ENCODE assay signal across 25 mouse cellular contexts in genomic region chr13:16165204-16165894, GRCm38 (mm10).
DNase-seq lines count a peak whose midpoint lies in the region; ATAC-seq and TF ChIP-seq lines count a peak whose summit lies in the region.
"Had no signal": no experiment of that assay in that cellular context is flagged by ENCODE, and none has a peak within 500 bp of the region (broad histone marks: within the 10 kb centered on the region; RNA-seq: fewer than 3 reads in every experiment).

No protein-coding gene starts in this region.

- DNase-seq in hindbrain, embryonic 11.5 days (ENCODE audit: low spot score) = no peak
- DNase-seq in midbrain, postnatal 0 days (ENCODE audit: low spot score) = peak; percentile 34
- no peak for DNase-seq in midbrain, embryonic 10.5 days (ENCODE audit: low spot score)
- no peak for DNase-seq in ovary, postnatal 14 days (ENCODE audit: low spot score)
- no peak for DNase-seq in embryo, embryonic 10 days (ENCODE audit: low spot score)
- DNase-seq: adrenal gland, adult 2 months; adrenal gland, postnatal 14 days; cerebellum, adult 11-12 months; cerebellum, adult 8-10 months; cerebellum, postnatal 10 days; cerebellum, postnatal 36 days; gastrocnemius, adult 2 months; gastrocnemius, postnatal 14 days; heart, adult 11 months; heart, postnatal 10 days; heart, postnatal 36 days had no signal

- 67% methylated on average over 5 of the region's 5 CpGs for WGBS in hindbrain, embryonic 15.5 days
- 79% methylated on average over 5 of the region's 5 CpGs for WGBS in hindbrain, embryonic 11.5 days
- WGBS in midbrain, postnatal 0 days = 77% methylated on average over 5 of the region's 5 CpGs
- 87% methylated on average over 5 of the region's 5 CpGs for WGBS in midbrain, embryonic 10.5 days
- WGBS in hindbrain, embryonic 16.5 days = 74% methylated on average over 5 of the region's 5 CpGs
- WGBS in neural tube, embryonic 14.5 days = 72% methylated on average over 5 of the region's 5 CpGs

- H3K9ac ChIP-seq in hindbrain, embryonic 15.5 days = no peak overlapping the region
- no peak overlapping the region for H3K9ac ChIP-seq in hindbrain, embryonic 11.5 days (ENCODE audit: low read depth, low read length)
- no peak overlapping the region for H3K9ac ChIP-seq in midbrain, postnatal 0 days (replicated peaks; ENCODE audit: low read length, poor library complexity, severe bottlenecking)
- no peak overlapping the region for H3K9ac ChIP-seq in hindbrain, embryonic 16.5 days (ENCODE audit: low read depth, low read length)
- H3K9ac ChIP-seq in neural tube, embryonic 14.5 days (replicated peaks; ENCODE audit: low read depth, low read length) = no peak overlapping the region
- H3K9ac ChIP-seq: forebrain, embryonic 13.5 days; heart, embryonic 12.5 days; heart, embryonic 15.5 days had no signal

- H3K9me3 ChIP-seq in hindbrain, embryonic 15.5 days = no peaks in the 10 kb centered on the region
- no peaks in the 10 kb centered on the region for H3K9me3 ChIP-seq in hindbrain, embryonic 11.5 days (ENCODE audit: control insufficient read depth, low read length)
- no peaks in the 10 kb centered on the region for H3K9me3 ChIP-seq in midbrain, postnatal 0 days (ENCODE audit: low read length)
- H3K9me3 ChIP-seq in midbrain, embryonic 10.5 days (replicated peaks) = no peaks in the 10 kb centered on the region
- no peaks in the 10 kb centered on the region for H3K9me3 ChIP-seq in hindbrain, embryonic 16.5 days (ENCODE audit: control insufficient read depth, low read length)
- no peaks in the 10 kb centered on the region for H3K9me3 ChIP-seq in neural tube, embryonic 14.5 days (ENCODE audit: control insufficient read depth, low read length)
- H3K9me3 ChIP-seq: forebrain, embryonic 10.5 days; forebrain, embryonic 13.5 days; heart, embryonic 12.5 days; heart, embryonic 15.5 days had no signal

- H3K27me3 ChIP-seq in hindbrain, embryonic 15.5 days = no peaks in the 10 kb centered on the region
- no peaks in the 10 kb centered on the region for H3K27me3 ChIP-seq in hindbrain, embryonic 11.5 days (ENCODE audit: control insufficient read depth, insufficient read depth, low read length)
- H3K27me3 ChIP-seq in midbrain, postnatal 0 days (ENCODE audit: insufficient read depth, low read length) = no peaks in the 10 kb centered on the region
- H3K27me3 ChIP-seq in midbrain, embryonic 10.5 days (ENCODE audit: low read depth, poor library complexity, severe bottlenecking) = no peaks in the 10 kb centered on the region
- no peaks in the 10 kb centered on the region for H3K27me3 ChIP-seq in hindbrain, embryonic 16.5 days (replicated peaks; ENCODE audit: control insufficient read depth, insufficient read depth, low read length)
- no peaks in the 10 kb centered on the region for H3K27me3 ChIP-seq in neural tube, embryonic 14.5 days (ENCODE audit: control insufficient read depth, insufficient read depth, low read length)
- H3K27me3 ChIP-seq: forebrain, embryonic 13.5 days; heart, embryonic 12.5 days; heart, embryonic 15.5 days had no signal

- ATAC-seq in hindbrain, embryonic 15.5 days (ENCODE audit: low FRiP score, low read depth) = peak; percentile 71; the same call in 1 of the 2 replicates
- ATAC-seq in hindbrain, embryonic 11.5 days (ENCODE audit: low FRiP score) = no peak
- ATAC-seq in midbrain, postnatal 0 days (ENCODE audit: low FRiP score) = no peak
- ATAC-seq in hindbrain, embryonic 16.5 days = peak; percentile 60
- peak; percentile 56 for ATAC-seq in neural tube, embryonic 14.5 days (ENCODE audit: low read depth)
- ATAC-seq: CD4-positive, CD25-positive, alpha-beta regulatory T cell, adult 4 months; forebrain, embryonic 13.5 days; forebrain, embryonic 16.5 days had no signal

- H3K4me3 ChIP-seq in hindbrain, embryonic 15.5 days = no peak overlapping the region
- H3K4me3 ChIP-seq in hindbrain, embryonic 11.5 days (ENCODE audit: low read depth, low read length) = no peak overlapping the region
- H3K4me3 ChIP-seq in midbrain, postnatal 0 days (ENCODE audit: low read depth, low read length) = no peak overlapping the region
- H3K4me3 ChIP-seq in midbrain, embryonic 10.5 days = no peak overlapping the region
- no peak overlapping the region for H3K4me3 ChIP-seq in hindbrain, embryonic 16.5 days (ENCODE audit: low read length)
- no peak overlapping the region for H3K4me3 ChIP-seq in neural tube, embryonic 14.5 days (ENCODE audit: low read depth, low read length)
- H3K4me3 ChIP-seq: forebrain, embryonic 10.5 days; forebrain, embryonic 13.5 days; gastrocnemius, adult 2 months; heart, embryonic 12.5 days; heart, embryonic 15.5 days had no signal

- H3K4me2 ChIP-seq in hindbrain, embryonic 15.5 days = no peak overlapping the region
- no peak overlapping the region for H3K4me2 ChIP-seq in hindbrain, embryonic 11.5 days (replicated peaks; ENCODE audit: low read depth, low read length)
- H3K4me2 ChIP-seq in midbrain, postnatal 0 days (ENCODE audit: low read depth, low read length, poor library complexity, severe bottlenecking) = no peak overlapping the region
- H3K4me2 ChIP-seq in hindbrain, embryonic 16.5 days (ENCODE audit: low read length) = no peak overlapping the region
- H3K4me2 ChIP-seq in neural tube, embryonic 14.5 days (ENCODE audit: low read depth, low read length) = no peak overlapping the region
- H3K4me2 ChIP-seq: forebrain, embryonic 13.5 days; heart, embryonic 12.5 days; heart, embryonic 15.5 days had no signal

- no peak for TF ChIP-seq CTCF in midbrain, postnatal 0 days (IDR thresholded peaks at IDR 0.05)

- H3K27ac ChIP-seq in hindbrain, embryonic 15.5 days (replicated peaks) = no peak overlapping the region
- no peak overlapping the region for H3K27ac ChIP-seq in hindbrain, embryonic 11.5 days (ENCODE audit: low read depth, low read length)
- H3K27ac ChIP-seq in midbrain, postnatal 0 days (ENCODE audit: low read depth, low read length) = no peak overlapping the region
- H3K27ac ChIP-seq in midbrain, embryonic 10.5 days (replicated peaks) = no peak overlapping the region
- no peak overlapping the region for H3K27ac ChIP-seq in hindbrain, embryonic 16.5 days (ENCODE audit: low read depth, low read length)
- no peak overlapping the region for H3K27ac ChIP-seq in neural tube, embryonic 14.5 days (ENCODE audit: low read depth, low read length)
- H3K27ac ChIP-seq: forebrain, embryonic 10.5 days; forebrain, embryonic 13.5 days; gastrocnemius, adult 2 months; heart, embryonic 15.5 days had no signal

- H3K36me3 ChIP-seq in hindbrain, embryonic 15.5 days = no peaks in the 10 kb centered on the region
- H3K36me3 ChIP-seq in hindbrain, embryonic 11.5 days (ENCODE audit: control insufficient read depth, insufficient read depth, low read length) = no peaks in the 10 kb centered on the region
- no peaks in the 10 kb centered on the region for H3K36me3 ChIP-seq in midbrain, postnatal 0 days (ENCODE audit: insufficient read depth, low read length)
- no peaks in the 10 kb centered on the region for H3K36me3 ChIP-seq in midbrain, embryonic 10.5 days
- H3K36me3 ChIP-seq in hindbrain, embryonic 16.5 days (ENCODE audit: control insufficient read depth, insufficient read depth, low read length) = no peaks in the 10 kb centered on the region
- H3K36me3 ChIP-seq in neural tube, embryonic 14.5 days (ENCODE audit: control insufficient read depth, insufficient read depth, low read length) = no peaks in the 10 kb centered on the region
- H3K36me3 ChIP-seq: forebrain, embryonic 10.5 days; heart, embryonic 12.5 days; heart, embryonic 15.5 days had no signal

- H3K4me1 ChIP-seq in hindbrain, embryonic 15.5 days (replicated peaks) = no peaks in the 10 kb centered on the region
- H3K4me1 ChIP-seq in hindbrain, embryonic 11.5 days (replicated peaks; ENCODE audit: control insufficient read depth, insufficient read depth, low read length) = no peaks in the 10 kb centered on the region
- H3K4me1 ChIP-seq in midbrain, postnatal 0 days (ENCODE audit: insufficient read depth, low read length) = no peaks in the 10 kb centered on the region
- H3K4me1 ChIP-seq in midbrain, embryonic 10.5 days = no peaks in the 10 kb centered on the region
- no peaks in the 10 kb centered on the region for H3K4me1 ChIP-seq in hindbrain, embryonic 16.5 days (ENCODE audit: control insufficient read depth, insufficient read depth, low read depth, low read length)
- no peaks in the 10 kb centered on the region for H3K4me1 ChIP-seq in neural tube, embryonic 14.5 days (ENCODE audit: control insufficient read depth, insufficient read depth, low read length)
- H3K4me1 ChIP-seq: forebrain, embryonic 10.5 days; forebrain, embryonic 13.5 days; heart, embryonic 15.5 days had no signal

Comparison
In these comparisons a context has a peak if more than half of its experiments do, and no peak if none do; other contexts are left out.
1. ATAC-seq: peak in hindbrain, embryonic 15.5 days (single experiment), hindbrain, embryonic 16.5 days (single experiment) and neural tube, embryonic 14.5 days (single experiment); none in hindbrain, embryonic 11.5 days (single experiment) and midbrain, postnatal 0 days (single experiment).